Mouse (Mus musculus) liver, postnatal 0 days (tissue): Measurements from ENCODE around the gene Cdca7. TPM values are rescaled to one million over a fixed set of nuclear protein-coding genes. Genes with fewer than 3 reads are reported as not detected.
A peak's percentile ranks its signal among the peaks of the same experiment; 100 is the strongest.

Experiments used
- ATAC-seq: fragments of 200-750 bp; cut with Nextera tagmentation; 2 replicates; pipeline ENCODE4 v1.8.0; 2017; ENCODE audit warnings: mild to moderate bottlenecking, moderate library complexity
- DNase-seq: peaks from one replicate; pipeline ENCODE4 v3.0.0-alpha.2; 2016
- H3K27ac ChIP-seq: fragments of 300-500 bp; sonication (generic); 2 replicates; pipeline ENCODE4 v1.5.1; 2014; ENCODE audit warnings: antibody characterized with exemption, moderate library complexity, mild to moderate bottlenecking, low read depth
- H3K27me3 ChIP-seq: fragments of 300-500 bp; sonication (generic); 2 replicates; pipeline ENCODE4 v1.6.1; 2014; ENCODE audit warnings: low read length, control low read depth, mixed read lengths; ENCODE audit not compliant: insufficient read depth
- H3K36me3 ChIP-seq: fragments of 300-500 bp; sonication (generic); replicated peaks from 2 replicates; pipeline ENCODE4 v1.6.1; 2014; ENCODE audit warnings: mild to moderate bottlenecking, control low read depth, low read length, moderate library complexity, mixed read lengths; ENCODE audit not compliant: insufficient read depth
- H3K4me1 ChIP-seq: fragments of 300-500 bp; sonication (generic); 2 replicates; pipeline ENCODE4 v1.6.1; 2014; ENCODE audit warnings: antibody characterized with exemption, mild to moderate bottlenecking, control low read depth; ENCODE audit not compliant: insufficient read depth
- H3K4me2 ChIP-seq: fragments of 300-500 bp; sonication (generic); 2 replicates; pipeline ENCODE4 v1.6.1; 2014; ENCODE audit warnings: low read depth, mild to moderate bottlenecking, low read length, moderate library complexity, mixed read lengths
- H3K4me3 ChIP-seq: fragments of 300-500 bp; sonication (generic); 2 replicates; pipeline ENCODE4 v1.5.1; 2014; ENCODE audit warnings: low read depth, low read length
- H3K9ac ChIP-seq: fragments of 300-500 bp; sonication (generic); replicated peaks from 2 replicates; pipeline ENCODE4 v1.6.1; 2014; ENCODE audit warnings: mild to moderate bottlenecking, moderate library complexity
- H3K9me3 ChIP-seq: fragments of 300-500 bp; sonication (generic); 2 replicates; pipeline ENCODE4 v1.6.1; 2016; ENCODE audit warnings: mild to moderate bottlenecking, control low read depth, low read length, mixed read lengths
- CTCF ChIP-seq: sonication (generic); IDR thresholded peaks from 2 replicates; pipeline ENCODE4 v1.5.1; 2016; ENCODE audit warnings: antibody characterized with exemption, low read depth
- EP300 ChIP-seq: IDR thresholded peaks from 2 replicates; pipeline ENCODE4 v1.6.1; 2016; ENCODE audit warnings: antibody characterized with exemption, low read depth, mild to moderate bottlenecking
- WGBS: fragments of 180-500 bp; shearing (Covaris S2); extraction: QIAGEN DNeasy Blood & Tissue Kit; methylation state at CpG from one replicate; pipeline ENCODE4 v1.1.7; 2014; ENCODE audit not compliant: insufficient replicate concordance; 5-methylcytosine and 5-hydroxymethylcytosine counted together
- polyA plus RNA-seq: library from polyadenylated mRNA; unstranded; fragments of >200 nt; fragmentation: Nextera tagmentation; extraction: Ambion mirVana; gene quantifications from 2 replicates; pipeline ENCODE4 v1.2.1, GENCODE M21; 2015

The Cdca7 gene
- polyA plus RNA-seq, 1 experiment from 2014 or later = 31.7 TPM

GRCm38 (mm10) chr2:72443960-72444359, 32.0 kb upstream of the Cdca7 start:
- peaks cover 7% of the 10 kb centered on the region; the same call in 1 of the 2 replicates for H3K36me3 ChIP-seq
- H3K4me2 ChIP-seq = no peak overlapping the region
- H3K4me3 ChIP-seq = no peak overlapping the region
- no peaks in the 10 kb centered on the region for H3K4me1 ChIP-seq
- no peaks in the 10 kb centered on the region for H3K27me3 ChIP-seq
- H3K9me3 ChIP-seq = no peaks in the 10 kb centered on the region
- peak overlapping the region; percentile 45 for H3K27ac ChIP-seq
- no peak for TF ChIP-seq CTCF
- DNase-seq (no peak), ATAC-seq (no peak)
- no peak overlapping the region for H3K9ac ChIP-seq
- 60% methylated on average over 3 of the region's 3 CpGs for WGBS

- no peak for ATAC-seq
- TF ChIP-seq EP300 (no peak), CTCF (no peak)
- H3K4me1 ChIP-seq = no peaks in the 10 kb centered on the region
- peaks cover 7% of the 10 kb centered on the region; the same call in 1 of the 2 replicates for H3K36me3 ChIP-seq
- no peak overlapping the region for H3K4me2 ChIP-seq
- H3K27ac ChIP-seq = peak overlapping the region; percentile 34; the same call in 1 of the 2 replicates
- no peaks in the 10 kb centered on the region for H3K27me3 ChIP-seq
- no peak overlapping the region for H3K9ac ChIP-seq
- H3K4me3 ChIP-seq = no peak overlapping the region
- no peaks in the 10 kb centered on the region for H3K9me3 ChIP-seq
- 84% methylated on average over 3 of the region's 3 CpGs for whole genome bisulfite sequencing
- DNase-seq = peak; percentile 29
Observed at GRCm38 (mm10) chr2:72446106-72446505, 29.9 kb upstream of the Cdca7 start.

- no peak for ATAC-seq
- no peaks in the 10 kb centered on the region for H3K4me1 ChIP-seq
- H3K4me3 ChIP-seq = no peak overlapping the region
- H3K27me3 ChIP-seq = no peaks in the 10 kb centered on the region
- no peaks in the 10 kb centered on the region for H3K9me3 ChIP-seq
- no peak overlapping the region for H3K27ac ChIP-seq
- no peak for DNase-seq
- no peak overlapping the region for H3K4me2 ChIP-seq
- no peak overlapping the region for H3K9ac ChIP-seq
- WGBS = 48% methylated on average over 5 of the region's 5 CpGs
- peaks cover 2% of the 10 kb centered on the region; the same call in 1 of the 2 replicates for H3K36me3 ChIP-seq
- TF ChIP-seq EP300 = no peak
- TF ChIP-seq CTCF = no peak
Observed at GRCm38 (mm10) chr2:72446615-72447014, 29.3 kb upstream of the Cdca7 start.

GRCm38 (mm10) chr2:72453563-72453962, 22.4 kb upstream of the Cdca7 start:
- no peaks in the 10 kb centered on the region for H3K36me3 ChIP-seq
- no peak for ATAC-seq
- H3K27ac ChIP-seq = no peak overlapping the region
- DNase-seq = no peak
- no peaks in the 10 kb centered on the region for H3K9me3 ChIP-seq
- H3K4me3 ChIP-seq = no peak overlapping the region
- H3K4me1 ChIP-seq = no peaks in the 10 kb centered on the region
- H3K4me2 ChIP-seq = no peak overlapping the region
- no peaks in the 10 kb centered on the region for H3K27me3 ChIP-seq
- WGBS = 62% methylated on average over 3 of the region's 3 CpGs
- no peak overlapping the region for H3K9ac ChIP-seq
- TF ChIP-seq CTCF (no peak), EP300 (no peak)

- TF ChIP-seq CTCF (no peak), EP300 (no peak)
- H3K4me2 ChIP-seq = no peak overlapping the region
- H3K27ac ChIP-seq = no peak overlapping the region
- no peak for DNase-seq
- WGBS = 59% methylated on average over 1 of the region's 1 CpGs
- no peaks in the 10 kb centered on the region for H3K9me3 ChIP-seq
- no peak for ATAC-seq
- no peak overlapping the region for H3K4me3 ChIP-seq
- H3K27me3 ChIP-seq = no peaks in the 10 kb centered on the region
- no peaks in the 10 kb centered on the region for H3K4me1 ChIP-seq
- H3K9ac ChIP-seq = no peak overlapping the region
- H3K36me3 ChIP-seq = no peaks in the 10 kb centered on the region
Observed at GRCm38 (mm10) chr2:72456189-72456588, 19.8 kb upstream of the Cdca7 start.

- WGBS = 27% methylated on average over 7 of the region's 7 CpGs
- Histone ChIP-seq H3K9ac (no peak overlapping the region), H3K4me1 (0 out of 2 replicates have a peak, but pooled peaks cover 3% of the 10 kb centered on the region), H3K4me2 (no peak overlapping the region), H3K9me3 (no peaks in the 10 kb centered on the region), H3K4me3 (no peak overlapping the region), H3K27ac (no peak overlapping the region), H3K27me3 (no peaks in the 10 kb centered on the region), H3K36me3 (no peaks in the 10 kb centered on the region)
- ATAC-seq (no peak), DNase-seq (no peak)
- no peak for TF ChIP-seq CTCF
- no peak for TF ChIP-seq EP300
Observed at GRCm38 (mm10) chr2:72464376-72465014, 11.5 kb upstream of the Cdca7 start.

- TF ChIP-seq CTCF = no peak
- H3K4me1 ChIP-seq = 0 out of 2 replicates have a peak, but pooled peaks cover 3% of the 10 kb centered on the region
- DNase-seq (no peak), ATAC-seq (no peak)
- 80% methylated on average over 1 of the region's 1 CpGs for WGBS
- H3K36me3 ChIP-seq = no peaks in the 10 kb centered on the region
- no peak overlapping the region for H3K27ac ChIP-seq
- no peak overlapping the region for H3K4me2 ChIP-seq
- no peak overlapping the region for H3K9ac ChIP-seq
- no peaks in the 10 kb centered on the region for H3K9me3 ChIP-seq
- H3K27me3 ChIP-seq = no peaks in the 10 kb centered on the region
- H3K4me3 ChIP-seq = no peak overlapping the region
Observed at GRCm38 (mm10) chr2:72467604-72468003, 8.4 kb upstream of the Cdca7 start.
